Mouse (Mus musculus) myocyte (in vitro differentiated cells): ENCODE results near the gene Dgkq. TPM values are rescaled to one million over a fixed set of nuclear protein-coding genes. Genes with fewer than 3 reads are reported as not detected.

Source experiments
- H3K27me3 ChIP-seq: one replicate; pipeline ENCODE4 v1.6.1; 2011; ENCODE audit not compliant: control insufficient read depth, insufficient read depth, insufficient read length
- H3K36me3 ChIP-seq: one replicate; pipeline ENCODE4 v1.6.1; 2011; ENCODE audit not compliant: control insufficient read depth, insufficient read depth
- H3K4me2 ChIP-seq: one replicate; pipeline ENCODE4 v1.6.1; 2011; ENCODE audit warnings: low read depth, control low read depth
- H3K4me3 ChIP-seq: one replicate; pipeline ENCODE4 v1.5.1; 2011; ENCODE audit warnings: mild to moderate bottlenecking, control low read depth, moderate library complexity
- H3K79me2 ChIP-seq: one replicate; pipeline ENCODE4 v1.6.1; 2011; ENCODE audit not compliant: control insufficient read depth, insufficient read depth
- H3ac ChIP-seq: one replicate; pipeline ENCODE4 v1.6.1; 2011; ENCODE audit not compliant: control insufficient read depth, insufficient read length
- CEBPB ChIP-seq: IDR thresholded peaks from 2 replicates; pipeline ENCODE4 v1.6.1; 2011; ENCODE audit warnings: mild to moderate bottlenecking, moderate library complexity; ENCODE audit not compliant: poor library complexity, insufficient read depth, severe bottlenecking
- E2F4 ChIP-seq: IDR thresholded peaks from one replicate; pipeline ENCODE4 v1.6.1; 2011; ENCODE audit warnings: mild to moderate bottlenecking, control low read depth, moderate library complexity; ENCODE audit not compliant: insufficient read depth
- MAX ChIP-seq: IDR thresholded peaks from one replicate; pipeline ENCODE4 v1.6.1; 2011; ENCODE audit warnings: low read depth, mild to moderate bottlenecking, control low read depth
- MYOD1 ChIP-seq, 3 experiments: IDR thresholded peaks; one replicate each; pipeline ENCODE4 v1.6.1; 2011; ENCODE audit warnings: control low read depth in 2 of 3, low read depth in 2 of 3, mild to moderate bottlenecking in 2 of 3, moderate library complexity in 1 of 3; ENCODE audit not compliant: insufficient read length in 2 of 3, control insufficient read depth in 1 of 3
- MYOG ChIP-seq, 3 experiments: IDR thresholded peaks; one replicate each; pipeline ENCODE4 v1.6.1; 2011; ENCODE audit warnings: control low read depth in 2 of 3, low read depth in 2 of 3, mild to moderate bottlenecking in 2 of 3; ENCODE audit not compliant: insufficient read length in 2 of 3, control insufficient read depth in 1 of 3, insufficient read depth in 1 of 3
- POLR2A ChIP-seq: IDR thresholded peaks from one replicate; pipeline ENCODE4 v1.6.1; 2011; ENCODE audit warnings: low read depth, mild to moderate bottlenecking, control low read depth, moderate library complexity; ENCODE audit not compliant: insufficient read length
- POLR2AphosphoS2 ChIP-seq: IDR thresholded peaks from one replicate; pipeline ENCODE4 v1.6.1; 2011; ENCODE audit warnings: low read depth, control low read depth; ENCODE audit not compliant: insufficient read length
- REST ChIP-seq: IDR thresholded peaks from one replicate; pipeline ENCODE4 v1.6.1; 2011; ENCODE audit warnings: mild to moderate bottlenecking, control low read depth, moderate library complexity; ENCODE audit not compliant: insufficient read depth, insufficient read length
- SRF ChIP-seq: IDR thresholded peaks from one replicate; pipeline ENCODE4 v1.6.1; 2011; ENCODE audit warnings: low read depth; ENCODE audit not compliant: control insufficient read depth, insufficient read length
- TCF12 ChIP-seq: IDR thresholded peaks from one replicate; pipeline ENCODE4 v1.6.1; 2011; ENCODE audit warnings: mild to moderate bottlenecking, control low read depth; ENCODE audit not compliant: poor library complexity, insufficient read depth, severe bottlenecking
- TCF3 ChIP-seq: IDR thresholded peaks from one replicate; pipeline ENCODE4 v1.6.1; 2011; ENCODE audit warnings: low read depth, control low read depth; ENCODE audit not compliant: insufficient read length
- polyA plus RNA-seq: library from polyadenylated mRNA; unstranded; fragments of >200 nt; fragmentation: generic; extraction: Trizol; gene quantifications from one replicate; pipeline ENCODE4 v1.2.1, GENCODE M21; 2012; ENCODE audit warnings: missing spikeins

The Dgkq gene
- polyA plus RNA-seq, 1 experiment, result 4.3 TPM

- Histone ChIP-seq H3K79me2 (peaks cover 6% of the 10 kb centered on the region), H3ac (no peak overlapping the region), H3K4me3 (no peak overlapping the region), H3K4me2 (no peak overlapping the region), H3K36me3 (no peaks in the 10 kb centered on the region), H3K27me3 (no peaks in the 10 kb centered on the region)
- no peak for TF ChIP-seq TCF12
Measured at GRCm38 (mm10) chr5:108633676-108634075, 35.8 kb downstream of the Dgkq start.

GRCm38 (mm10) chr5:108629634-108630483 lies 39.6 kb downstream of the Dgkq start, which contains the start of the genes Gak and Tmem175:
Gene Gak, minus strand, starts transcription at chr5:108629755.
Gene Tmem175, plus strand, starts transcription at chr5:108629770.
- Histone ChIP-seq H3K4me3 (peak within 1 kb of the TSS; percentile 86), H3ac (peak within 1 kb of the TSS; percentile 78), H3K79me2 (peaks cover 43% of the 10 kb centered on the region), H3K27me3 (no peaks in the 10 kb centered on the region), H3K36me3 (no peaks in the 10 kb centered on the region), H3K4me2 (peak within 1 kb of the TSS; percentile 83)
- TF ChIP-seq SRF (no peak), POLR2AphosphoS2 (peak; percentile 97), POLR2A (peak; percentile 96), MYOD1 (IDR thresholded peaks at IDR 0.05; ENCODE audit: control insufficient read depth in 1 of 3, insufficient read length in 2 of 3, low read depth in 2 of 3) (peak in 1 of 3 experiments; percentile 67), MYOG (IDR thresholded peaks at IDR 0.05; ENCODE audit: control insufficient read depth in 1 of 3, insufficient read depth in 1 of 3, insufficient read length in 2 of 3, low read depth in 2 of 3) (peak in 2 of 3 experiments; percentile 47 to 77), TCF3 (no peak)

GRCm38 (mm10) chr5:108628891-108629633 lies 40.4 kb downstream of the Dgkq start:
- no peaks in the 10 kb centered on the region for H3K36me3 ChIP-seq

GRCm38 (mm10) chr5:108626050-108626660 lies 43.3 kb downstream of the Dgkq start:
- H3K4me2 ChIP-seq, result no peak overlapping the region
- H3ac ChIP-seq, result no peak overlapping the region
- TF ChIP-seq TCF3, result no peak
- no peak for TF ChIP-seq MAX
- TF ChIP-seq E2F4, result no peak
- TF ChIP-seq MYOG (IDR thresholded peaks at IDR 0.05; ENCODE audit: control insufficient read depth in 1 of 3, insufficient read depth in 1 of 3, insufficient read length in 2 of 3, low read depth in 2 of 3), result no peak
- TF ChIP-seq CEBPB, result no peak
- TF ChIP-seq MYOD1 (IDR thresholded peaks at IDR 0.05; ENCODE audit: control insufficient read depth in 1 of 3, insufficient read length in 2 of 3, low read depth in 2 of 3), result no peak
- H3K36me3 ChIP-seq, result peaks cover 23% of the 10 kb centered on the region
- no peak overlapping the region for H3K4me3 ChIP-seq
- H3K27me3 ChIP-seq, result no peaks in the 10 kb centered on the region
- peaks cover 53% of the 10 kb centered on the region for H3K79me2 ChIP-seq

More at GRCm38 (mm10) chr5:108628891-108629633, 40.4 kb downstream of the Dgkq start:
- peak overlapping the region; percentile 86 for H3K4me3 ChIP-seq
- TF ChIP-seq POLR2AphosphoS2 (no peak), MAX (no peak), CEBPB (no peak), TCF12 (no peak), SRF (no peak), REST (no peak)
- H3K27me3 ChIP-seq, result no peaks in the 10 kb centered on the region
- peak overlapping the region; percentile 80 for H3K4me2 ChIP-seq
- H3K79me2 ChIP-seq, result peaks cover 49% of the 10 kb centered on the region
- H3ac ChIP-seq, result peak overlapping the region; percentile 78

GRCm38 (mm10) chr5:108621870-108622269 lies 47.6 kb downstream of the Dgkq start:
- H3K4me3 ChIP-seq, result no peak overlapping the region
- no peaks in the 10 kb centered on the region for H3K27me3 ChIP-seq
- no peak for TF ChIP-seq MAX
- TF ChIP-seq TCF3, result no peak
- H3K36me3 ChIP-seq, result peaks cover 32% of the 10 kb centered on the region
- H3ac ChIP-seq, result no peak overlapping the region
- H3K4me2 ChIP-seq, result no peak overlapping the region
- peaks cover 35% of the 10 kb centered on the region for H3K79me2 ChIP-seq
